20 mouse cellular contexts compared by ENCODE assay signal in genomic region chr1:160357268-160357667, GRCm38 (mm10).
DNase-seq lines count a peak whose midpoint lies in the region; ATAC-seq and TF ChIP-seq lines count a peak whose summit lies in the region.
"Had no signal": no experiment of that assay in that cellular context is flagged by ENCODE, and none has a peak within 500 bp of the region (broad histone marks: within the 10 kb centered on the region; RNA-seq: fewer than 3 reads in every experiment).

No protein-coding gene starts in this region.

- peak; percentile 58; the same call in 1 of the 2 replicates for ATAC-seq in liver, embryonic 14.5 days (ENCODE audit: insufficient read depth)
- ATAC-seq in granulocyte monocyte progenitor cell, adult 5-6 weeks (replicated peaks; ENCODE audit: poor library complexity, severe bottlenecking), result peak; percentile 49
- peak; percentile 62 for ATAC-seq in megakaryocyte progenitor cell, adult 5-6 weeks (replicated peaks; ENCODE audit: poor library complexity)
- no peak for ATAC-seq in erythroblast, adult 5-6 weeks (replicated peaks; ENCODE audit: low FRiP score, poor library complexity, severe bottlenecking)
- ATAC-seq: activated CD4-positive, CD25-positive, alpha-beta regulatory T cell, adult 4 months; forebrain, embryonic 15.5 days; intestine, embryonic 15.5 days had no signal

- H3K9me3 ChIP-seq in liver, embryonic 14.5 days (ENCODE audit: control insufficient read depth, low read length), result no peaks in the 10 kb centered on the region
- H3K9me3 ChIP-seq in MEL (replicated peaks; ENCODE audit: insufficient read depth, low read length), result no peaks in the 10 kb centered on the region
- H3K9me3 ChIP-seq: embryonic facial prominence, embryonic 15.5 days; forebrain, embryonic 15.5 days; heart, embryonic 12.5 days; hindbrain, embryonic 10.5 days; intestine, embryonic 15.5 days had no signal

- no peaks in the 10 kb centered on the region for H3K79me2 ChIP-seq in MEL (ENCODE audit: control insufficient read depth, insufficient read depth, low read length, poor library complexity)

- TF ChIP-seq EP300 in liver, embryonic 14.5 days (IDR thresholded peaks at IDR 0.05; ENCODE audit: low read depth), result no peak
- no peak for TF ChIP-seq EP300 in MEL (IDR thresholded peaks at IDR 0.05; ENCODE audit: low read depth in 1 of 2, low read length in 2 of 2)

- no peak overlapping the region for H3K9ac ChIP-seq in liver, embryonic 14.5 days (replicated peaks)
- H3K9ac ChIP-seq in MEL (ENCODE audit: control insufficient read depth, low read depth, low read length, poor library complexity, severe bottlenecking), result no peak overlapping the region
- H3K9ac ChIP-seq: embryonic facial prominence, embryonic 15.5 days; forebrain, embryonic 15.5 days; heart, embryonic 12.5 days; hindbrain, embryonic 14.5 days; intestine, embryonic 15.5 days had no signal

- no peak overlapping the region for H3K4me2 ChIP-seq in liver, embryonic 14.5 days (ENCODE audit: low read depth)
- H3K4me2 ChIP-seq: embryonic facial prominence, embryonic 15.5 days; forebrain, embryonic 15.5 days; heart, embryonic 12.5 days; hindbrain, embryonic 14.5 days; intestine, embryonic 15.5 days had no signal

- H3K36me3 ChIP-seq in liver, embryonic 14.5 days (replicated peaks; ENCODE audit: control insufficient read depth, insufficient read depth, low read depth), result no peaks in the 10 kb centered on the region
- peaks cover 0 to 5% of the 10 kb centered on the region in 2 experiments; a peak in 2 of 4 replicates for H3K36me3 ChIP-seq in MEL (ENCODE audit: control insufficient read depth in 1 of 2, insufficient read depth in 2 of 2, low read length in 2 of 2)
- H3K36me3 ChIP-seq: embryonic facial prominence, embryonic 15.5 days; forebrain, embryonic 15.5 days; heart, embryonic 12.5 days; hindbrain, embryonic 10.5 days; intestine, embryonic 15.5 days had no signal

- H3K27me3 ChIP-seq in liver, embryonic 14.5 days (ENCODE audit: control insufficient read depth, insufficient read depth, low read length), result no peaks in the 10 kb centered on the region
- no peaks in the 10 kb centered on the region for H3K27me3 ChIP-seq in MEL (ENCODE audit: control insufficient read depth in 1 of 2, insufficient read depth in 2 of 2, low read length in 2 of 2)
- no peaks in the 10 kb centered on the region for H3K27me3 ChIP-seq in cerebellum, adult 2 months (ENCODE audit: control insufficient read depth, insufficient read depth, low read length)
- H3K27me3 ChIP-seq: embryonic facial prominence, embryonic 15.5 days; forebrain, embryonic 15.5 days; heart, embryonic 12.5 days; intestine, embryonic 15.5 days had no signal

- TF ChIP-seq CTCF in liver, embryonic 14.5 days (IDR thresholded peaks at IDR 0.05; ENCODE audit: low read depth), result no peak
- TF ChIP-seq CTCF in MEL (IDR thresholded peaks at IDR 0.05 in 2 of 3, conservative IDR thresholded peaks at IDR 0.05 in 1 of 3; ENCODE audit: control insufficient read depth in 1 of 3, insufficient read depth in 1 of 3, low read depth in 2 of 3, low read length in 3 of 3, poor library complexity in 1 of 3, severe bottlenecking in 1 of 3), result no peak
- no peak for TF ChIP-seq CTCF in cerebellum, adult 2 months (IDR thresholded peaks at IDR 0.05; ENCODE audit: borderline replicate concordance, insufficient read depth, low read depth, low read length)

- TF ChIP-seq POLR2A in MEL (IDR thresholded peaks at IDR 0.05; ENCODE audit: control insufficient read depth in 1 of 2, insufficient read depth in 1 of 2, low read depth in 1 of 2, low read length in 2 of 2, poor library complexity in 1 of 2), result no peak
- TF ChIP-seq POLR2A in cerebellum, adult 2 months (IDR thresholded peaks at IDR 0.05; ENCODE audit: borderline replicate concordance, insufficient read depth, low read length), result no peak

- H3K4me3 ChIP-seq in liver, embryonic 14.5 days (ENCODE audit: insufficient read depth in 1 of 2, low read depth in 2 of 2, low read length in 2 of 2), result no peak overlapping the region
- no peak overlapping the region for H3K4me3 ChIP-seq in MEL (ENCODE audit: control insufficient read depth in 1 of 2, insufficient read depth in 1 of 2, low read depth in 2 of 2, low read length in 2 of 2)
- H3K4me3 ChIP-seq in cerebellum, adult 2 months (replicated peaks; ENCODE audit: insufficient read depth, low read depth, low read length), result no peak overlapping the region
- H3K4me3 ChIP-seq: embryonic facial prominence, embryonic 15.5 days; forebrain, embryonic 15.5 days; heart, embryonic 12.5 days; hindbrain, embryonic 10.5 days; intestine, embryonic 15.5 days had no signal

- DNase-seq in liver, embryonic 14.5 days (ENCODE audit: low read depth in 3 of 3, low spot score in 3 of 3), result peak in 1 of 3 experiments; percentile 19
- no peak for DNase-seq in liver
- DNase-seq in MEL (ENCODE audit: low read depth, low spot score), result peak; percentile 61
- no peak for DNase-seq in cerebellum, adult 2 months
- DNase-seq: adrenal gland, postnatal 14 days; cerebellum, adult 11 months; cerebellum, adult 9-10 months; cerebellum, postnatal 36 days; embryo, embryonic 11 days; gastrocnemius, postnatal 14 days had no signal

- no peak overlapping the region for H3K27ac ChIP-seq in liver, embryonic 14.5 days
- H3K27ac ChIP-seq in MEL (ENCODE audit: control insufficient read depth, low read depth, low read length), result no peak overlapping the region
- no peak overlapping the region for H3K27ac ChIP-seq in cerebellum, adult 2 months (ENCODE audit: insufficient read depth, low read length)
- H3K27ac ChIP-seq: embryonic facial prominence, embryonic 15.5 days; forebrain, embryonic 15.5 days; hindbrain, embryonic 10.5 days; hindbrain, embryonic 14.5 days; intestine, embryonic 15.5 days had no signal

- H3K4me1 ChIP-seq in liver, embryonic 14.5 days (replicated peaks; ENCODE audit: control insufficient read depth in 2 of 2, insufficient read depth in 2 of 2, low read length in 1 of 2), result no peaks in the 10 kb centered on the region
- peaks cover 0 to 5% of the 10 kb centered on the region in 2 experiments; a peak in 3 of 4 replicates for H3K4me1 ChIP-seq in MEL (ENCODE audit: control insufficient read depth in 1 of 2, insufficient read depth in 2 of 2, low read length in 2 of 2)
- H3K4me1 ChIP-seq in cerebellum, adult 2 months (ENCODE audit: control insufficient read depth, insufficient read depth, low read length), result no peaks in the 10 kb centered on the region
- H3K4me1 ChIP-seq: embryonic facial prominence, embryonic 15.5 days; heart, embryonic 12.5 days; intestine, embryonic 15.5 days had no signal

- TF ChIP-seq RAD21 in MEL (IDR thresholded peaks at IDR 0.05; ENCODE audit: low read depth, low read length), result no peak; the same call in 1 of the 2 replicates

TF ChIP-seq in MEL, 35 proteins besides CTCF, POLR2A, EP300 and RAD21:
- no peak for TF ChIP-seq SIN3A (IDR thresholded peaks at IDR 0.05; ENCODE audit: low read length)
- TF ChIP-seq MAX (IDR thresholded peaks at IDR 0.05; ENCODE audit: low read length), result no peak
- no peak for TF ChIP-seq TBP (IDR thresholded peaks at IDR 0.05; ENCODE audit: low read depth, low read length)
- TF ChIP-seq USF1 (IDR thresholded peaks at IDR 0.05; ENCODE audit: low read depth, low read length), result no peak
- TF ChIP-seq SMC3 (IDR thresholded peaks at IDR 0.05; ENCODE audit: low read depth, low read length), result no peak
- no peak for TF ChIP-seq MAZ (IDR thresholded peaks at IDR 0.05; ENCODE audit: low read depth, low read length)
- no peak for TF ChIP-seq MXI1 (IDR thresholded peaks at IDR 0.05; ENCODE audit: low read depth, low read length)
- no peak for TF ChIP-seq UBTF (IDR thresholded peaks at IDR 0.05; ENCODE audit: borderline replicate concordance, insufficient read depth, low read depth, low read length)
- no peak for TF ChIP-seq MYC (IDR thresholded peaks at IDR 0.05; ENCODE audit: low read depth, low read length)
- no peak for TF ChIP-seq ZMIZ1 (IDR thresholded peaks at IDR 0.05; ENCODE audit: low read depth, low read length)
- no peak for TF ChIP-seq USF2 (IDR thresholded peaks at IDR 0.05; ENCODE audit: borderline replicate concordance in 1 of 2, insufficient read depth in 1 of 2, low read depth in 1 of 2, low read length in 2 of 2)
- TF ChIP-seq HCFC1 (IDR thresholded peaks at IDR 0.05; ENCODE audit: low read depth, low read length), result no peak
- no peak for TF ChIP-seq GATA1 (IDR thresholded peaks at IDR 0.05; ENCODE audit: low read depth, low read length)
- TF ChIP-seq POLR2AphosphoS5 (IDR thresholded peaks at IDR 0.05; ENCODE audit: borderline replicate concordance, low read depth, low read length), result no peak
- TF ChIP-seq BHLHE40 (IDR thresholded peaks at IDR 0.05; ENCODE audit: borderline replicate concordance, low read depth, low read length), result no peak
- TF ChIP-seq JUND (IDR thresholded peaks at IDR 0.05; ENCODE audit: low read depth, low read length), result no peak
- no peak for TF ChIP-seq KAT2A (conservative IDR thresholded peaks at IDR 0.05; ENCODE audit: low read depth, low read length)
TF ChIP-seq in MEL: peak in this region for 0.
